Comparison of ENCODE assay signal across 9 mouse cellular contexts in the genomic region with DNA sequence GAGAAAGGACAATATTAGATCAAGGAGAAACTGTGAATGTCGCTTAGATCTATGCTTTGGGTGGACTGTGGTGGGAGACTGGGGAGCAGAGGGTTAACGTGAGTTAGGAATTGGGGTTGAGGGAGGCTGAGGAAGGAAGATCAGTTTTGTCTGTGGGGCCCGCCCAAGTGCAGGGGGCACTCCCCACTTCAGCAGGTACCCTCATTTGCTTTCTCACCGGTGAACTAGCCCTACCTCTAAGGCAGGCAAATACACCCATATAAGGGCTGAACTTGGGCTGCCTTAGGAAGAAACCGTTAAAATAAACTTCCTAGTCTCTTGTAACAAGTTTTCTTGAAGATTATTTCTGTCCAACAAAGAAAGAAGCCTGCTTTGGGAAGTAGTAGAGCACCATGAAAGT. TPM values are rescaled to one million over a fixed set of nuclear protein-coding genes. Genes with fewer than 3 reads are reported as not detected.
DNase-seq lines count a peak whose midpoint lies in the region; ATAC-seq and TF ChIP-seq lines count a peak whose summit lies in the region.
"Had no signal": no experiment of that assay in that cellular context is flagged by ENCODE, and none has a peak within 500 bp of the region (broad histone marks: within the 10 kb centered on the region; RNA-seq: fewer than 3 reads in every experiment).

No protein-coding gene starts in this region.

- no peak overlapping the region for H3K27ac ChIP-seq in forebrain, embryonic 12.5 days
- no peak overlapping the region for H3K27ac ChIP-seq in forebrain, embryonic 11.5 days (ENCODE audit: low read depth, low read length)
- H3K27ac ChIP-seq in midbrain, embryonic 10.5 days (replicated peaks), result no peak overlapping the region
- no peak overlapping the region for H3K27ac ChIP-seq in midbrain, embryonic 14.5 days (replicated peaks; ENCODE audit: low read depth, low read length)
- H3K27ac ChIP-seq in limb, embryonic 14.5 days (replicated peaks; ENCODE audit: low read depth, low read length), result no peak overlapping the region
- H3K27ac ChIP-seq in stomach, embryonic 14.5 days (ENCODE audit: low read length), result peak overlapping the region; percentile 96

- H3K4me3 ChIP-seq in forebrain, embryonic 12.5 days (replicated peaks), result no peak overlapping the region
- no peak overlapping the region for H3K4me3 ChIP-seq in forebrain, embryonic 11.5 days (ENCODE audit: low read depth, low read length)
- H3K4me3 ChIP-seq in midbrain, embryonic 10.5 days, result peak overlapping the region; percentile 73
- no peak overlapping the region for H3K4me3 ChIP-seq in midbrain, embryonic 14.5 days (replicated peaks; ENCODE audit: low read depth, low read length)
- H3K4me3 ChIP-seq in limb, embryonic 14.5 days (replicated peaks; ENCODE audit: low read length), result 0 out of 2 replicates have a peak overlapping the region, but pooled peaks have one; percentile 55
- H3K4me3 ChIP-seq in stomach, embryonic 14.5 days (ENCODE audit: low read depth, low read length), result peak overlapping the region; percentile 76

- no peaks in the 10 kb centered on the region for H3K36me3 ChIP-seq in forebrain, embryonic 12.5 days (replicated peaks)
- H3K36me3 ChIP-seq in forebrain, embryonic 11.5 days (ENCODE audit: control insufficient read depth, insufficient read depth, low read length), result no peaks in the 10 kb centered on the region
- H3K36me3 ChIP-seq in midbrain, embryonic 10.5 days, result no peaks in the 10 kb centered on the region
- H3K36me3 ChIP-seq in midbrain, embryonic 14.5 days (ENCODE audit: control insufficient read depth, insufficient read depth, low read length), result no peaks in the 10 kb centered on the region
- no peaks in the 10 kb centered on the region for H3K36me3 ChIP-seq in limb, embryonic 14.5 days (ENCODE audit: control insufficient read depth, insufficient read depth, low read length)
- H3K36me3 ChIP-seq in stomach, embryonic 14.5 days (ENCODE audit: control insufficient read depth, insufficient read depth, low read length), result no peaks in the 10 kb centered on the region

- H3K27me3 ChIP-seq in forebrain, embryonic 12.5 days, result peaks cover 49% of the 10 kb centered on the region
- peaks cover 14% of the 10 kb centered on the region for H3K27me3 ChIP-seq in forebrain, embryonic 11.5 days (ENCODE audit: control insufficient read depth, insufficient read depth, low read length)
- H3K27me3 ChIP-seq in midbrain, embryonic 10.5 days (ENCODE audit: low read depth, poor library complexity, severe bottlenecking), result peaks cover 49% of the 10 kb centered on the region
- peaks cover 22% of the 10 kb centered on the region for H3K27me3 ChIP-seq in midbrain, embryonic 14.5 days (ENCODE audit: control insufficient read depth, insufficient read depth, low read length)
- H3K27me3 ChIP-seq in limb, embryonic 14.5 days (ENCODE audit: control insufficient read depth, insufficient read depth, low read length), result peaks cover 14% of the 10 kb centered on the region; the same call in 1 of the 2 replicates
- H3K27me3 ChIP-seq in stomach, embryonic 14.5 days (ENCODE audit: control insufficient read depth, insufficient read depth, low read length), result no peaks in the 10 kb centered on the region

- intact Hi-C loops in left cerebral cortex, postnatal 36 days (cut with DNase I), result loop anchor here (5.0 kb wide), 1 partner anchor 108 kb away; the partner anchor contains the start of gene Ptbp3

- no peak for ATAC-seq in forebrain, embryonic 12.5 days (ENCODE audit: low FRiP score)
- no peak for ATAC-seq in forebrain, embryonic 11.5 days (replicated peaks; ENCODE audit: low FRiP score)
- no peak for ATAC-seq in midbrain, embryonic 14.5 days (ENCODE audit: low FRiP score, low TSS enrichment)
- no peak for ATAC-seq in limb, embryonic 14.5 days (ENCODE audit: low FRiP score, low read depth)
- no peak for ATAC-seq in stomach, embryonic 14.5 days (ENCODE audit: insufficient number of reproducible peaks, insufficient read depth, low FRiP score, low read depth)

- peaks cover 11% of the 10 kb centered on the region for H3K4me1 ChIP-seq in forebrain, embryonic 12.5 days
- H3K4me1 ChIP-seq in forebrain, embryonic 11.5 days (replicated peaks; ENCODE audit: control insufficient read depth, insufficient read depth, low read length), result no peaks in the 10 kb centered on the region; the same call in 1 of the 2 replicates
- H3K4me1 ChIP-seq in midbrain, embryonic 10.5 days, result peaks cover 14% of the 10 kb centered on the region
- no peaks in the 10 kb centered on the region for H3K4me1 ChIP-seq in midbrain, embryonic 14.5 days (ENCODE audit: control insufficient read depth, insufficient read depth, low read length)
- no peaks in the 10 kb centered on the region for H3K4me1 ChIP-seq in limb, embryonic 14.5 days (ENCODE audit: control insufficient read depth, insufficient read depth, low read length)
- H3K4me1 ChIP-seq in stomach, embryonic 14.5 days (ENCODE audit: control insufficient read depth, insufficient read depth, low read length), result peaks cover 17% of the 10 kb centered on the region

- no peak overlapping the region for H3K9ac ChIP-seq in forebrain, embryonic 12.5 days
- no peak overlapping the region for H3K9ac ChIP-seq in forebrain, embryonic 11.5 days (ENCODE audit: low read length)
- H3K9ac ChIP-seq in midbrain, embryonic 14.5 days (replicated peaks; ENCODE audit: low read length), result no peak overlapping the region
- H3K9ac ChIP-seq in limb, embryonic 14.5 days (ENCODE audit: low read depth, low read length, severe bottlenecking), result no peak overlapping the region
- H3K9ac ChIP-seq in stomach, embryonic 14.5 days (replicated peaks; ENCODE audit: low read depth, low read length), result no peak overlapping the region; the same call in 1 of the 2 replicates

- peak overlapping the region; percentile 99; the same call in 1 of the 2 replicates for H3K4me2 ChIP-seq in forebrain, embryonic 12.5 days
- no peak overlapping the region for H3K4me2 ChIP-seq in forebrain, embryonic 11.5 days (ENCODE audit: low read depth, low read length, severe bottlenecking)
- no peak overlapping the region for H3K4me2 ChIP-seq in midbrain, embryonic 14.5 days (ENCODE audit: low read length)
- H3K4me2 ChIP-seq in limb, embryonic 14.5 days (replicated peaks; ENCODE audit: low read depth, low read length, severe bottlenecking), result no peak overlapping the region
- peak overlapping the region; percentile 94 for H3K4me2 ChIP-seq in stomach, embryonic 14.5 days (replicated peaks; ENCODE audit: low read depth, low read length)

- 38% methylated on average over 5 of the region's 5 CpGs for WGBS in forebrain, embryonic 12.5 days
- WGBS in forebrain, embryonic 11.5 days, result 38% methylated on average over 5 of the region's 5 CpGs
- 27% methylated on average over 5 of the region's 5 CpGs for WGBS in midbrain, embryonic 10.5 days
- WGBS in midbrain, embryonic 14.5 days, result 40% methylated on average over 5 of the region's 5 CpGs
- WGBS in limb, embryonic 14.5 days, result 31% methylated on average over 5 of the region's 5 CpGs
- 19% methylated on average over 5 of the region's 5 CpGs for WGBS in stomach, embryonic 14.5 days

- DNase-seq in forebrain, embryonic 11.5 days (ENCODE audit: low spot score), result no peak
- no peak for DNase-seq in midbrain, embryonic 10.5 days (ENCODE audit: low spot score)
- DNase-seq in midbrain, embryonic 14.5 days, result no peak
- no peak for DNase-seq in limb, embryonic 14.5 days (ENCODE audit: low spot score)
- no peak for DNase-seq in left cerebral cortex, postnatal 36 days (ENCODE audit: low spot score in 2 of 2)
- no peak for DNase-seq in cerebellum, adult 11-12 months
- DNase-seq: adrenal gland, postnatal 14 days had no signal

- no peaks in the 10 kb centered on the region for H3K9me3 ChIP-seq in forebrain, embryonic 12.5 days
- no peaks in the 10 kb centered on the region for H3K9me3 ChIP-seq in forebrain, embryonic 11.5 days (ENCODE audit: control insufficient read depth, low read length)
- no peaks in the 10 kb centered on the region for H3K9me3 ChIP-seq in midbrain, embryonic 10.5 days (replicated peaks)
- H3K9me3 ChIP-seq in midbrain, embryonic 14.5 days (ENCODE audit: control insufficient read depth, low read length), result no peaks in the 10 kb centered on the region
- H3K9me3 ChIP-seq in limb, embryonic 14.5 days (ENCODE audit: control insufficient read depth, low read length), result no peaks in the 10 kb centered on the region
- H3K9me3 ChIP-seq in stomach, embryonic 14.5 days (ENCODE audit: control insufficient read depth, low read depth, low read length), result no peaks in the 10 kb centered on the region; the same call in 1 of the 2 replicates

- no peak for TF ChIP-seq POLR2A in limb, embryonic 14.5 days (IDR thresholded peaks at IDR 0.05; ENCODE audit: borderline replicate concordance, extremely low read depth, insufficient read depth, insufficient read length)

RNA-seq across cellular contexts. Expression of gene Susd1, which starts 0.6 kb away (rescaled TPM):
- 1.3 and 1.9 TPM in 2 replicates for polyA plus RNA-seq in forebrain, embryonic 12.5 days (2016; fragmentation: Nextera tagmentation; extraction: Ambion mirVana)
- 0.92 and 1.3 TPM in 2 replicates for polyA plus RNA-seq in forebrain, embryonic 11.5 days (2014; fragmentation: Nextera tagmentation; extraction: Ambion mirVana)
- 1.5 and 1.8 TPM in 2 replicates for polyA plus RNA-seq in midbrain, embryonic 10.5 days (2016; fragmentation: Nextera tagmentation; extraction: Ambion mirVana)
- polyA plus RNA-seq in midbrain, embryonic 14.5 days (2014; fragmentation: Nextera tagmentation; extraction: Ambion mirVana), result 0.72 and 0.86 TPM in 2 replicates
- 5.6 and 6.5 TPM in 2 replicates for polyA plus RNA-seq in limb, embryonic 14.5 days (2012; rRNA removed)
- 1.7 and 2.3 TPM in 2 replicates for polyA plus RNA-seq in limb, embryonic 14.5 days (2014; fragmentation: Nextera tagmentation; extraction: Ambion mirVana)
- polyA plus RNA-seq in stomach, embryonic 14.5 days (2014; fragmentation: Nextera tagmentation; extraction: Ambion mirVana), result 8.2 and 9.9 TPM in 2 replicates
- 1 to 10 TPM; 9.1 to 9.3 TPM for total RNA-seq in left cerebral cortex, postnatal 36 days (2021)

Comparison
In these comparisons a context has a peak if more than half of its experiments do, and no peak if none do; other contexts are left out.
1. H3K4me2 ChIP-seq: peak in forebrain, embryonic 12.5 days (single experiment) and stomach, embryonic 14.5 days (single experiment); none in forebrain, embryonic 11.5 days (single experiment), midbrain, embryonic 14.5 days (single experiment) and limb, embryonic 14.5 days (single experiment).
2. H3K4me3 ChIP-seq: peak in midbrain, embryonic 10.5 days (single experiment), limb, embryonic 14.5 days (single experiment) and stomach, embryonic 14.5 days (single experiment); none in forebrain, embryonic 12.5 days (single experiment), forebrain, embryonic 11.5 days (single experiment) and midbrain, embryonic 14.5 days (single experiment).